Mouse (Mus musculus): Measurements from ENCODE around the gene Plekho2.

The Plekho2 gene

DNA sequence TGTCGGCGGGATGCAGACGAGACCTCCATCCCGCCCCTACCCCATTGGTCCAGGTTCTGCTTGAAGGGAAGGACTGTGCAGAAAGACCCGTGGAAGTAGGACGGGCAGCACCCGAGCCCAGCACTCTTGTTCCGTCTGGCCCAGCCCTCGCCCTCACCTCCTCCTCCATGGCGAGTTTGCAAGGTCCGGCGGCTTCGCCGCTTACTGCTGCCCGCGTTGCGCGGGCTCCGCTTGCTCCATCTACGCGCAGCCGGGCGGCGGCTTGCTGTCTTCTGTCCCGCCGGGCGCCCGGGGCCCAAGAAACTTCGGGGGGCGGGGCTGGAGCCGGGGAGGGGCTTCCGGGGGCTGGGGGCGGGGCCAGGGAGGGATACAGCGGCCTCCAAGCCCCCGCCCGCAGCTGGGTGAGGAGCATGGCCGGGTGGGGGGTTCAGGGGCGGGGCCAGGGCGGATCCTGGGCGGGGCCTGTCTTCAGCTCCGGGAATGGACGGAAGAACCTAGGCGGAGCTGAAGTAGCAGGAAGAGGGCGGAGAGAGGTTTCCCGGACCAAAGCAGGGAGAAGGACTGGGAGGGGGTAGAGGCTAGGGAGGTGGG lies at the start of gene Plekho2:
TSS of gene Plekho2 (minus strand) at position 260 of the 591 bp plus-strand sequence.
- DNase-seq (ENCODE audit: extremely low read depth, low read depth) = peak; percentile 89

DNA sequence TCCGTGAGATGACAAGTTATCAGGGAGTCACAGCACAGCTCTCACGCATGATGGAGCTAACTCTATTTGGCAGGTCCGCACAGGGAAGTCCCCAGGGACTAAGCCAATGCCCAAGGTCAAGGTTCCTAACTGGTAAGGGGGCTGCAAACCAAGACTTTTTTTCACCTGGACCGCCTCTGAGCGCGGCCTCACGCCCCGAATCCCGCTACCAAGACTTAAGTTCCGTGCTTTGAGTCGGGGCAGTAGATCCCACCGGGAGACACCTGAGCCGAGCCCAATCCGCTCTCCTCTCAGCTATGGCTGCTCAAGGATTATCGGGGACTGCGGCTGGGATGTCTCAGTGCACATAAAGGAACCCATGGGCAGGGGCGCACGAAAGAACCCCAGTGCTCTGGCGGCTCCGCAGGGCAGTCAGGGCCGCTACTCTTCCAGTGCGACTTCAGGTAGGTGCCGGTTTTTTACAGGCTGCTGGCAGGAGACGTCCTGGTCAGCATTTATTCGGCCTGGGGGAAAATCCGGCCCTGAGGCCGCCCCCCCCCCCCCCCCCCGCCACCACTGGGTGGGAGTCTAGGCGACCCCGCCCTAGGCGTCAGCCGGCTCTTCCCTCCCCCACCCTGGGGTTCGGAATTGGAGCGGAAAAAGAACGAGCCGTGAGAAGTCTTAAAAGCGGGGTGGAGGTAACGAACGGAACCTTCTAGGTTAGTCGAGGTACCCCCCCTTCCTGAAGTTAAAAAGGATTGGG lies 49.4 kb upstream of the Plekho2 start, which contains the start of gene Rbpms2:
TSS of gene Rbpms2 (plus strand) at position 624 of the 742 bp plus-strand sequence.
- no peak for DNase-seq (ENCODE audit: extremely low read depth, low read depth)

DNA sequence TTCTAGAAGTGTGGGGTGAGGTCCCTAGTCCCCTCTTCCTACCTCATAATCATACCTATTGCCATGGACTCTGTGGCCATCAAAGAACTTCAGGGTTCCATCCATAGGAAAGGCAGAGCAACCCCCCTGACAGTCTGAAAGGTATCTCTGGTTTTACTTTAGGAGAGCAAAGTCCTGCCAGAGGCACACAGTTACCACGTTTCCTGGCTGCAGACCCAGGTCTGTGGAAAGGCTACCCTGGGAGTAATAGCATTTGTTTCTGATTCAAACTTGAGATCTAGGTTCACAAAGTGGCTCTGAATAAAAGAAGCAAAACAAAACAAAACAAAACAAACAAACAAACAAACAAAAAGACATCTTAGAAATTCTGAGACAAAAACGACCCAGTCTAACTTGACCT lies 44.4 kb upstream of the Plekho2 start:
- DNase-seq (ENCODE audit: extremely low read depth, low read depth) = no peak

DNA sequence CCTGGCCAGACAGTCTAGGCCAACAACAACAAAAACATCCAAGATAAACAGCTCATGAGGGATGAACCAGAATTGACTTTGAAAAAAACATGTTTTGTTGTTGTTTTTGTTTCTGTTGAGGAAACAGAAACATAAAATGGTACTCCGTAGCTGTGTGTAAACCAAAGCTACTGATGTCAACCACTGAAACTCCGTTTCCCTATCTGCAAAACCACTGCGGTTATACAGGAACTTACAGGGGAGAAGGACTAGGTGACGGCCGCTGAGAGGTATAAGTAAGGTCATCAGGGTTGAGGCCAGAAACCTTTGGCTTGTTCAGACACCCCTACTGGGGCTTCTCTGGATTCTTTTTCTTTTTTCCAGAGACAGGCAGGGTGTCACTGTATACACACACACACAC lies 43.0 kb upstream of the Plekho2 start:
- no peak for DNase-seq (ENCODE audit: extremely low read depth, low read depth)

DNA sequence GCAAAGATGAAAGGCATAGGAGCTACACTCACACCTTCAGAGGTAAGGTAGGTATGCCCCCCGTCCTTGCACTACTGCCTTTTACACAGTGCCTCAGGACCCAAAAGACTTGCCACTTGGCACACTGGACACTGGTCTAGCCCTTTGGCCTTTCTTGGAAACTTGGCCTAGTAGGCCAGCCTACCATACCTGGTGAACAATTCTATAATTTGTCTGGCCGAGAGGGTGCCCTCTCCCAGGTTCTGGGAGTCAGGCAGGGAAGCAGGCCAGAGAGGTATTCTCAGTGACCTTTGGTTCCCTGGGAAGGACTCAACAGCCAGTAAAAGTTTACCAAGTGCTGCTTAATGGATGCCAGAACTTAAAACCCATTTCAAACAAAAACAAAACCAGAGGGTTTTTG lies 41.8 kb upstream of the Plekho2 start:
- DNase-seq (ENCODE audit: extremely low read depth, low read depth) = no peak

DNA sequence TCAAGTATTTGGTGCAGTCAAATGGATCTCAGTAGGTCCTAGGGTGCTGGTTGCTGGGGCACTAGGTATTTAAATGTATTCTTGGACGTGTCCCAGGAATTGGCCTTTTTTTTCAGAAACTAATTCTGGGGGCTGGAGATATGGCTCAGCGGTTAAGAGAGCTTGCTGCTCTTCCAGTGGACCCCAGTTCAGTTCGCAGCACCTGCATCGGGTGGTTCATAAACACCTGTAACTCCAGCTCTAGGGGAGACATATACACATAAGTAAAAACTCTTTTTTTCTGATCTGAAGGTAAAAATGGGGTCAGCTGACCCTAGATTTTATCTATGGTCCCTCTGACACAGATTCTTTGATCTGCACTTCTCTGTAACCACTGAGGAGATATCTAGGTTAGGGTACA lies 41.4 kb upstream of the Plekho2 start:
- DNase-seq (ENCODE audit: extremely low read depth, low read depth) = no peak

DNA sequence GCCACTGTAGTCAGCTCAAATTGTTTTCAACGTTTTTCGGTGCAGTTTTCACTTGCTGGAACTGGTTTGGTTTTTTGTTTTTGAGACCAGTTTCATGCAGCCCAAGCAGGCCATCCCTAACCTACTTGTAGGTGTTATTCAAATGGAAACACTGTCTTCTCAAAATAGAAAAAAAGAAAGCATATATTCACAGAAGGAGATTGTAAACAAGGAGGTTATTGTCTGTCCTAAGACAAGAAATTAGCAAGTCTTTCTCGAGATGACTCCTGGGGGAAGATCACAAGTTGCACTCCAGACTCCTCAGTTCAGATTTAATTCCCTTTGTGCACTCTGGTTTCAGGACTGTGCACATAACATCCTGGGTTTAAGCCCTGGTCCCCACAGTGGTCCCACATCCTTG lies 39.5 kb upstream of the Plekho2 start:
- DNase-seq (ENCODE audit: extremely low read depth, low read depth) = no peak

DNA sequence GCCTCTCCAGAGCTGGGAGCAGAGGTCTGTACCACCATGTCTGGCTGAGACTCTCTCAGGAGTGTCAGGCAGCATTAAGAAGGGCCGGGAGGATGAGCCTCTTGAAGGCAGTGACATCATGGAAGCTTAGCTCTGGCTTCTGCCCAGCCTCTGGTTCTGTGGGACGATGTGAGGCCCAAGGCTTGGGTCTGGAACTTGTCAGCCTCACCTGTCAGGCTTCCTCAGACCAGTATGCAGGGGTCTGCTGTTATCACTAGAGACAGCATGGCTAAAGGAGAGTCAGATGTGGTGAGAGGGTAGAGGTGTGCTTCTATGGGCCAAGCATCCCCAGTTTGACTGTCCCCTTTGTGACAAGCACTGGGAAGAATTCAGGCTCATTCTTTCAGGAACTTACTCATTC lies 33.3 kb upstream of the Plekho2 start:
- no peak for DNase-seq (ENCODE audit: extremely low read depth, low read depth)

DNA sequence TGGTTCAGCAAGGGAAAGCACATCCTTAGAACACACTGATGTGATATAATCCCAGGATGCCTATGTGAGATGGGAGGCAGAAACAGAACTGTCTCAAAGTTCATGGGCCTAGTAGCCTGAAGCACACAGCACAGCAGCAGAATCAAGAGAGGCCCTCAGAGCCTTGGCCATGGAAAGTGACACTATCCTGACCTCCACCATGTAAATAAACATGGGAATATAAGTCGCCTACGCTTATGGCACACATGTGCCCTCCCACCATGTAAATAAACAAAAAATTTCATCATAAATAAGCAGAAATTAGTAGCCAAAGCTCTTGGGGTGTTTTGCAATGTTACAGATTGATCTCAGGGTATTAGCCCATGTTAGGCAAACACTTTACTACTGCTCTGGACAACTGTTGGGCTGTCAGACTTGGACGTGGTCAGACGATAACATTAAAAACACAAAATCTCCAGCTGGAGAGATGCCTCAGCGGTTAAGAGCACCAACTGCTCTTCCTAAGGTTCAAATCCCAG lies 32.2 kb upstream of the Plekho2 start:
- no peak for DNase-seq (ENCODE audit: extremely low read depth, low read depth)

DNA sequence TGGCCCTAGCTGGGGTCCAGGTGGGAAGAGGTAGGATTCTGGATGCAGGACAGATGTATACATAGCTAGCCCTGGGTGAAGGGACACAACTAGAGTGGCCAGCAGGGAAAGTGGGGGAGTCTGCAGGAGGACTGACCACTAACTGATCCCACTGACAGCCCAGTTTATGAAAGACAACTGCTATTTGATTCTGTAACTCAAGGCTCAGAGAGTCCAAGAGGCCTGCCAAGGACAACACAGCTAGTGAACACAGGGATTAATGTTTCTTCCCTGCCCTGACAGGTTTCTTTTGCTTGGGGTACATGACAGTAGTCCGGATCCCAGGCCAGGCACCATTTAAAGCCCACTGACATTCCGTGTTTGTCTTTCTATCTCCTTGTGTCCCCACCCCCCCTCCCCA lies 27.3 kb upstream of the Plekho2 start:
- no peak for DNase-seq (ENCODE audit: extremely low read depth, low read depth)

DNA sequence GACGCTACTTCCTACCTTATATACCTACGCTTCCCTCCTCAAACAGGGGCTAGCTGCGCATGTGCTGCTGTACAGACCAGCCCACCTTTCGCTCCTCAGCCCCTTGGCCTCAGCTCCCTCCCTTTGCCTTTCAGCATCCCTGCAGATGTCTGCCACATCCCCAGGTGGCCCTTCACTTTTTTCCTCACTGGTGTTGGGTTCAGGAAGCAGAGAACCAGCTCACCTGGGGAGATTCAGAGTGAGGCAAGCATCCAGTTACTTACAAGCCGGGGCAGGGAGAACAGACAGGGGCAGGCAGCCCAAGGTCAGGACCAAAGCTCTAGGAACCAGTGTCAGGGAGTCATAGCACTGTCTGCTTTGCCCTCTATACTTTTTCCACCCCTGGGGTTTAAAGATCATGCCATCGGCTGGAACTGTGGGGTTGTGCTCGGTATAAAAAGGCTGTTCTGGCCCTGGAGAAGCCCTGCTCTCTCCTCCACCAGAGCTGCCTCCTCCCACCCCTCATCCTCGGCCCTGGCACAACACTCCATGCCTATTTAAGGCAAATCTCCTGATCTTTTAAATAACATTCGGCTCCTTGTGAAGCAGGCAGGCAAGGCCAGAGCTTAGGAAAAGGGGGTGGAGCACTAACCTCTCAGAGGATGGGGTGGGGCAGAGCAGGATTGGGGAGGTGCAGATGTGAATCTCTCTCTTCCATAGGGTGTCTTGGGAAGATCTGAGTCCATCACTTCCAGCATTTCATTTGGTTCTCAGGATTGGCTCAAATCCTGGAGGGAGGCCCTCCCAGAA lies 26.7 kb upstream of the Plekho2 start:
- no peak for DNase-seq (ENCODE audit: extremely low read depth, low read depth)

DNA sequence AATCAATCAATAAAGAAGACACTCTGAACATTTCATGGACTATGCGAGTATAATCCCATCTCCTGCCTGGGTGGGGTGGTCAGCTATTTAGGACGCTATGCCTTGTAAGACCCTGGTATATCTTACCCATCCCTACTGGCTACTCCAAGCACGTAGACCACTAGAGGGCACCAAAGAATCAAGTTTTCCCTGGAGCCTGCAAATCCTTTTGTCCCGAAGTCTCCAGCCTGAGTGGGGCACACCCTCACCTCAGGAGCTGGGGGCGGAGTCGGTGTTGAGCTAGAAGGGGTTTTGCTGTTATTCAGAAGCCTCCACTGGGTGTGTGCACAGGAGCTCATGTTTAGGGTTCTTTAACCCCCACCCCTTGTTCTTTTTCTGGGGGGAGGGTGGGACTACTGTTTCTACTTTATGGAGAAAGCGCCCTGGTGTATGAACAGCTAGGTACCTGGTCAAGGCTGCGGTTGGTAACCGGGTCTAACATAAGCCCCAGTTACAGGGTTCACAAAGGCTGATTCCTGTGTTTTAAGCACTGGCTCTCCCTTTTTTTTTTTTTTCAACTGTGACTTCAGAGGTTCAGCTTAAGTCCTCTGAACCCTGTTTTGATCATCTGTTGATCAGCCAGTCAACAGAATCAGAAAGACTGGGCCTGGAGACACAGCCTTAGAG lies 25.8 kb upstream of the Plekho2 start:
- DNase-seq (ENCODE audit: extremely low read depth, low read depth) = peak; percentile 60

DNA sequence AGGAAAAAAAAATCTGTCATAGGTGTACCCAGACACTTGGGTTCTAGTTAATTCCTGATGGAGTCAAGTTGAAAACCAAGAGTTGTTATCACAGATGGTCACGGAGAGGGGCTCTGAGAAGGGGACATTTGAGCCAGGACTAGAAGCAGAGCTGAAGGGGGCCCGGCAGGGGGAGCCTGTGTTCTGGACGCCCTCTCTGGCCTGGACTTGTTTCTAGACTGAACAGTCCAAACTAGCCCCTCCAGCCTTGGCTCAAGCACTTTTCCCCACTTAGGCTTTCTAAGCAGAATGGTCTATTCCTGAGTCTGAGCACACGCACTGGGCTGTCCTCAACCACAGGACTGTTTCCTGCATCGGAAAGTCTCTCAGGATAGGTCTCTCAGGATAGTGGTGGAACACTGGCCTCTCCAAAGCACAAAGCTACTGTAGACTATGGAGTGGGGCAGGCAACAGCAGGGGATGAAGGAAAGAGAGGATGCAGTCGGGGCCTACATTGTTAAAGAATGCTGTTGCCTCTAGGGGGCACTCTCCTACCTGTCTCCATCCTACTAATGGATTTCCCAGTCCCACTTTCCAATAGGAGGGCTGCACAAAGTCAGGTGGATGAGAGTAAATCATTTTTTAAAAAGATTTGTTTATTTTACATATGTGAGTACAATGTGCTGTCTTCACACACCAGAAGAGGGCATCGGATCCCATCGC lies 23.7 kb upstream of the Plekho2 start:
- no peak for DNase-seq (ENCODE audit: extremely low read depth, low read depth)

DNA sequence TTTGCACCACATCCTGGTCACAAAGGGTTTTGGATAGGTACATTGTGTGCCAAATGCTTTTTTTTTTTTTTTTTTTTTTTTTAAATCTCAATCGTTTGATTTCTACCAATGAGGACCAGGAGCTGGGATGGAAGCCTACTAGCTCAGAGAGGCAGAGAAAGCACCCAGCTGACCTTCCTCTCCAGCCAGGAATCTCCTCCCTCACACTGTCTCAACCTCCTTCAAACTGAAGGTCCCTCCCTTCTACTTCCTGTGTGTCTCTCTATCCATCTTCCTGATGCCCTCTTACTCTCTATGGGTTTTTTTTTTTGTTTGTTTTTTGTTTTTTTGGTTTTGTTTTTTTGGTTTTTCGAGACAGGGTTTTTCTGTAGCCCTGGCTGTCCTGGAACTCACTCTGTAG lies 21.1 kb upstream of the Plekho2 start:
- no peak for DNase-seq (ENCODE audit: extremely low read depth, low read depth)

DNA sequence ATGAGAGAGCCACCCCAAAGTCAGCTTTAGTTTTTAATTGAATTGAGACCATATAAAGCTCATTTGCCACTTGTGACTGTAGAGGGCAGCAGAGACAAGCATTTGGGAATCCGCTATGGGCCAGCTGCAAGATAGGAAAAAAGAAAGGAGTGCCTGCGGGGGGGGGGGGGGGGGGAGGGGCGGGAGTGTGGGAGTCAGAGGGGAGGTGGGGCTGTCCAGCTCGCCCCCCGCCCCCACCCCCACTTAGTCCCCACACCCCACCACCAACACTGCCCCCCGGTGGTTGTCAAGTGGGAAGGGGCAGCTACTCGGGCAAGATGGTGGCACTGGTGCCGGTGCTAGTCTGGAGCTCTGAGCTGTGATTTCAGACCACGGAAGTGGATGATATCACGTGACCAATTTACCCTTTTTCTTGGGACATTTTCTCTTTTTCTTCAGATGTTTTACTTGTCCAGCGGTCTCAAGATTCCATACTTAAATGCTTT lies 19.0 kb upstream of the Plekho2 start:
- peak; percentile 31 for DNase-seq (ENCODE audit: extremely low read depth, low read depth)

DNA sequence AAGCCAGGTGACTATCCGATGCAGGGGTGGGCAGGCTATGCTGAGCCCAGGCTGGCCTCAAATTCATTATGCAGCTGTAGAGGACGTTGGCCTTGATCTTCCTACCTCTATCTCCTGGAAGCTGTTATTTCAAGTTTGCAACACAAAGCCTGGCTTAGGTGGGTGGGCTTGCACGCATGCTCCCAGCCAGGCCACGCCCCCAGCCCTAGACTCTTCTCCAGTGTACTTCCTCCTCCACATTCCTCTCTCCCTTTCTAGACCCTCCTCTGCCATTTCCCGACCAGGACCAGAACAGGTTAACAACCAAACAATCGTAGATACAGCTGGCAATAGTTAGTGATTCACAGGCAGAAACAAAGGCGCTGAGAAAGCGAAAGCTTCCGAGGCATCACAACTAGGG lies 13.8 kb upstream of the Plekho2 start:
- DNase-seq (ENCODE audit: extremely low read depth, low read depth) = no peak

DNA sequence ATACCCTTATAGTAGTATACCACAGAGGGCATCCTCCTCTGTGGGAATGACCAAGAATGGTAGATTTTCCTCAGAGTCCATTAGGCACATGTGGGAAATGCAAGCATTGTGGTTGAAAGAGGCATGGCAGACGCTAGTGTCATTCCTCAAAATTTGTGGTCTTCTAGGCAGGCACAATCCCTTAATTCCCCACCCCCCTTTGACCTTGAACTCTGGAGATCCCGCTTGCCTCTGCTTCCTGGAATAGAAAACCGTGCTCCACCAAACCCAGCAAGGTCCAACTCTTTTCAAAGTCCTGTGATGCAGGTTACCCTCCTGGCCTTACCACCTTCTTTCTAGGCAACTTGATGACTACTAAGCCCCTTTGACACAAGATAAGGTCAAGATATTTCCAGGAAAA lies 12.9 kb upstream of the Plekho2 start:
- DNase-seq (ENCODE audit: extremely low read depth, low read depth) = no peak

DNA sequence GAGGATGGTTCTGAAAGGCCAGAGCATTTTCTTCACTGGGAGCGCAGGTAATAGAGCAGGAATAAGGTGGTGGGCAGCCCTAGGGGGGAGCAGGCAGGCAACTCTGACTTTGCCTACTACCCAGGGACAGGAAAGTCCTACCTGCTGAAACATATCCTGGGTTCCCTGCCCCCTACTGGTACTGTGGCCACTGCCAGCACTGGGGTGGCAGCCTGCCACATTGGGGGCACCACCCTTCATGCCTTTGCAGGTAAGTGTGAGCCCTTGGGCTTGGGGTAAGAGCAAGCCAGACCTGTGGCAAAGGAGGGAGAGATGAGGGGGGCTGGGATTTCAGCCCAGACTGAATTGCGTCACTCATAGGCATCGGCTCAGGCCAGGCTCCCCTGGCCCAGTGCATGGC lies 9.3 kb upstream of the Plekho2 start:
- no peak for DNase-seq (ENCODE audit: extremely low read depth, low read depth)

DNA sequence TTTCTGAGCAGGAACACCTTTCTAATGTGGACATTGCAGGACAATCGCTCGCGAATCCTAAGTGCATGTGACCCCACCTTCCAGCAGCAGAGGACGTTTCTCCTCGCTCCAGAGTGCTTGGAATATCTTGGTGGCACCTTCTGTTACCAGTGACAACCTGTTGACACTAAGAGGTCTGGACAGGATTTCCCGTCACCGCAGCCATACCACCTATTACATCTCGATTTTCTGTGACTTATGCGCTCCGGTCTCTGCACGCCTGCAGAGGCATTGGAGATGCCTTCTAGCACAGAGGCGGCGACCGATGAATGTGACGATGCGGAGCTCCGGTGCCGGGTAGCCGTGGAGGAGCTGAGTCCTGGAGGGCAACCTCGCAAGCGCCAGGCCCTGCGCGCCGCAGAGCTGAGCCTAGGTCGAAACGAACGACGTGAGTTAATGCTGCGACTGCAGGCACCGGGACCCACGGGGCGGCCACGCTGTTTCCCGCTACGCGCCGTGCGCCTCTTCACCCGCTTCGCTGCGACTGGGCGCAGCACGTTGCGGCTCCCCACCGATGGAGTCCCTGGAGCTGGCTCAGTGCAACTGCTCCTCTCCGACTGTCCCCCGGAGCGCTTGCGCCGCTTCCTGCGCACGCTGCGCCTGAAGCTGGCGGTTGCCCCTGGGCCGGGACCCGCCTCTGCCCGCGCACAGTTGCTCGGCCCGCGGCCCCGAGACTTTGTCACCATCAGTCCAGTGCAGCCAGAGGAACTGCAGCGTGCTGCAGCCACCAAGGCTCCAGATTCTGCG lies 7.9 kb upstream of the Plekho2 start:
- DNase-seq (ENCODE audit: extremely low read depth, low read depth) = peak; percentile 26

DNA sequence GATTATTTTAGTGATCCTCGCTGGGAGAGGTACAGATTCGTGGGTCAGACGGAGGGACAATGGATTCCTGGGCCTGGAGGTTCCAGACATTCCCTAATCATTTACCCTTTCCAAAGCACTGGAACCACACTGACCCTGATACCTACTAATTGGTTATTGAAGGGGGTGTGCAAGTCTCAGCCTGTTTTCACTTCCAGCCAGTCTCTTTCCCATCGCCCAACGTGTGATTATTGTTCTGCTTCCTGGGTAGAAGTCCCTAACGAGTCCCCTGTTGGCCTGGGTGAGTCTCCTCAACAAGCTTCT lies 7.4 kb upstream of the Plekho2 start:
- no peak for DNase-seq (ENCODE audit: extremely low read depth, low read depth)

Data from MEL-GATA-1-ER (cell line).